In the genomic region with DNA sequence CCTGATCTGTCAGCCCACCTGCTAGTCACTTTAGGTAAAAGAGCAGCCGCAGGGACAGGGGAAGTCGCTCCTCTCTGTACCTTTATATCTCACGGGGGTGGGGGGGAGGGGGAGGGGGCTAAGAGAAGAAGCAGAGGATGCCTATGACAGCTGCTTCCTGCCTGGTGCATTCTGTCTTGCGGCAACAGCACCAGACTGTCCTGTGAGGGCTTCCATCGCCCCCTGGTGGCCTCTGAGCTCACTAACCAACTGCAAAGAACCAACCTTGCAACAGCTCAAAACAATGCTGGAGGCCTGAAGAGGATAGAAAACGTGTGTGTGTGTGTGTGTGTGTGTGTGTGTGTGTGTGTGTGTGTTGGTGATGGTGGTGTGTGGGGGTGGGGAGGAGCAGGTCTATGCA, we compare ENCODE assay signal across 8 mouse cellular contexts. TPM values are rescaled to one million over a fixed set of nuclear protein-coding genes. Genes with fewer than 3 reads are reported as not detected.
DNase-seq lines count a peak whose midpoint lies in the region; ATAC-seq and TF ChIP-seq lines count a peak whose summit lies in the region.

No protein-coding gene starts in this region.

- no peak for TF ChIP-seq POLR2A in heart, adult 2 months (IDR thresholded peaks at IDR 0.05; ENCODE audit: insufficient read depth, low read depth, low read length)
- TF ChIP-seq POLR2A in kidney, adult 2 months (IDR thresholded peaks at IDR 0.05; ENCODE audit: low read depth, low read length), result no peak

- WGBS in heart, adult 2 months, result 4% methylated on average over 6 of the region's 6 CpGs
- 16% methylated on average over 6 of the region's 6 CpGs for WGBS in kidney, adult 2 months
- WGBS in limb, embryonic 13.5 days, result 4% methylated on average over 6 of the region's 6 CpGs

- no peaks in the 10 kb centered on the region; the same call in 1 of the 2 replicates for H3K36me3 ChIP-seq in heart, adult 2 months (ENCODE audit: control insufficient read depth, insufficient read depth, low read length)
- no peaks in the 10 kb centered on the region; the same call in 1 of the 2 replicates for H3K36me3 ChIP-seq in kidney, adult 2 months (ENCODE audit: control insufficient read depth, insufficient read depth, low read length)
- H3K36me3 ChIP-seq in limb, embryonic 13.5 days, result peaks cover 62% of the 10 kb centered on the region

- H3K27ac ChIP-seq in heart, adult 2 months, result no peak overlapping the region
- H3K27ac ChIP-seq in kidney, adult 2 months (ENCODE audit: insufficient read depth, low read depth, low read length), result no peak overlapping the region; the same call in 1 of the 2 replicates
- no peak overlapping the region for H3K27ac ChIP-seq in limb, embryonic 13.5 days

- peak; percentile 75; the same call in 1 of the 2 replicates for ATAC-seq in limb, embryonic 13.5 days (ENCODE audit: low FRiP score, low read depth)

- H3K4me2 ChIP-seq in limb, embryonic 13.5 days (replicated peaks), result no peak overlapping the region

- no peaks in the 10 kb centered on the region for H3K79me2 ChIP-seq in heart, adult 2 months (replicated peaks; ENCODE audit: control insufficient read depth, insufficient read depth, low read length)

- intact Hi-C loops in heart, adult 2 months (cut with DNase I), result loop anchor here (2.0 kb wide), 1 partner anchor 67 kb away; no protein-coding TSS in a partner anchor

- no peaks in the 10 kb centered on the region for H3K9me3 ChIP-seq in limb, embryonic 13.5 days

- H3K9ac ChIP-seq in heart, adult 2 months (ENCODE audit: low read depth, low read length), result no peak overlapping the region
- H3K9ac ChIP-seq in limb, embryonic 13.5 days, result no peak overlapping the region

- TF ChIP-seq EP300 in heart, adult 2 months (IDR thresholded peaks at IDR 0.05; ENCODE audit: insufficient read depth, low read depth, low read length), result no peak

- H3K27me3 ChIP-seq in heart, adult 2 months (ENCODE audit: control insufficient read depth, insufficient read depth, low read length), result no peaks in the 10 kb centered on the region
- H3K27me3 ChIP-seq in kidney, adult 2 months (replicated peaks; ENCODE audit: control insufficient read depth, insufficient read depth, low read length), result no peaks in the 10 kb centered on the region
- no peaks in the 10 kb centered on the region for H3K27me3 ChIP-seq in limb, embryonic 13.5 days

- TF ChIP-seq CTCF in heart, adult 2 months (IDR thresholded peaks at IDR 0.05), result peak; percentile 65
- TF ChIP-seq CTCF in kidney, adult 2 months (conservative IDR thresholded peaks at IDR 0.05; ENCODE audit: insufficient read depth, insufficient read length, low read depth, low read length), result peak; percentile 84

- DNase-seq in heart, adult 2 months, result peak; percentile 71 to 72
- DNase-seq in heart, adult 11 months, result no peak
- peak; percentile 84 for DNase-seq in embryo, embryonic 11 days
- DNase-seq in gastrocnemius, postnatal 4 days (ENCODE audit: low spot score in 2 of 2), result peak; percentile 51 to 73
- peak; percentile 79 for DNase-seq in kidney, adult 2 months
- peak; percentile 24 to 47 for DNase-seq in monocyte, adult 2 months (ENCODE audit: low read depth in 1 of 2, low spot score in 2 of 2)
- peak; percentile 52 to 89 for DNase-seq in spleen, postnatal 10 days (ENCODE audit: low spot score in 2 of 2)

- H3K4me1 ChIP-seq in heart, adult 2 months (ENCODE audit: control insufficient read depth, insufficient read depth, low read length), result peaks cover 4% of the 10 kb centered on the region; the same call in 1 of the 2 replicates
- H3K4me1 ChIP-seq in kidney, adult 2 months (ENCODE audit: control insufficient read depth, insufficient read depth, low read length), result no peaks in the 10 kb centered on the region
- no peaks in the 10 kb centered on the region for H3K4me1 ChIP-seq in limb, embryonic 13.5 days

- no peak overlapping the region for H3K4me3 ChIP-seq in heart, adult 2 months
- H3K4me3 ChIP-seq in kidney, adult 2 months (ENCODE audit: insufficient read depth, low read depth, low read length), result no peak overlapping the region
- no peak overlapping the region for H3K4me3 ChIP-seq in limb, embryonic 13.5 days

RNA-seq across cellular contexts. Expression of a gene that starts 37.4 kb away (rescaled TPM):
- 10 to 100 TPM; 55.2 to 68.8 TPM for total RNA-seq in heart, adult 2 months (2021)
- 28.8 and 30.5 TPM in 2 replicates for polyA plus RNA-seq in heart, adult 2 months (2012; rRNA removed)
- 1 to 10 TPM; 2.1 to 2.3 TPM for total RNA-seq in gastrocnemius, postnatal 4 days (2021)
- 68.4 and 71.1 TPM in 2 replicates for polyA plus RNA-seq in kidney, adult 2 months (2012; rRNA removed)
- 11.0 and 14.1 TPM in 2 replicates for polyA plus RNA-seq in limb, embryonic 13.5 days (2015; fragmentation: Nextera tagmentation; extraction: Ambion mirVana)

RNA-seq across cellular contexts. Expression of a gene that starts 40.0 kb away (rescaled TPM):
- not detected for total RNA-seq in heart, adult 2 months (2021)
- polyA plus RNA-seq in heart, adult 2 months (2012; rRNA removed), result not detected in 2 replicates
- total RNA-seq in gastrocnemius, postnatal 4 days (2021), result not detected
- not detected in 2 replicates for polyA plus RNA-seq in kidney, adult 2 months (2012; rRNA removed)
- polyA plus RNA-seq in limb, embryonic 13.5 days (2015; fragmentation: Nextera tagmentation; extraction: Ambion mirVana), result 0.15 and 0.18 TPM in 2 replicates
